Mouse (Mus musculus) G1E (cell line): ENCODE data around the gene Tmub1.

Source experiments
- CTCF ChIP-seq: IDR thresholded peaks from 2 replicates; pipeline ENCODE4 v1.5.1; 2012; ENCODE audit warnings: low read depth, low read length, inconsistent platforms, mixed read lengths
- GATA1 ChIP-seq: IDR thresholded peaks from 2 replicates; pipeline ENCODE4 v1.6.1; 2012; ENCODE audit warnings: borderline replicate concordance, low read length, inconsistent platforms, mixed read lengths
- GATA2 ChIP-seq: IDR thresholded peaks from 2 replicates; pipeline ENCODE4 v1.6.1; 2012; ENCODE audit warnings: low read depth, low read length, inconsistent platforms, borderline replicate concordance
- POLR2AphosphoS5 ChIP-seq: IDR thresholded peaks from 2 replicates; pipeline ENCODE4 v1.6.1; 2012; ENCODE audit warnings: low read depth, low read length, inconsistent platforms; ENCODE audit not compliant: insufficient replicate concordance
- TAL1 ChIP-seq: conservative IDR thresholded peaks from 2 replicates; pipeline ENCODE4 v1.6.1; 2012; ENCODE audit warnings: low read depth, low read length, inconsistent platforms, mixed read lengths

DNA sequence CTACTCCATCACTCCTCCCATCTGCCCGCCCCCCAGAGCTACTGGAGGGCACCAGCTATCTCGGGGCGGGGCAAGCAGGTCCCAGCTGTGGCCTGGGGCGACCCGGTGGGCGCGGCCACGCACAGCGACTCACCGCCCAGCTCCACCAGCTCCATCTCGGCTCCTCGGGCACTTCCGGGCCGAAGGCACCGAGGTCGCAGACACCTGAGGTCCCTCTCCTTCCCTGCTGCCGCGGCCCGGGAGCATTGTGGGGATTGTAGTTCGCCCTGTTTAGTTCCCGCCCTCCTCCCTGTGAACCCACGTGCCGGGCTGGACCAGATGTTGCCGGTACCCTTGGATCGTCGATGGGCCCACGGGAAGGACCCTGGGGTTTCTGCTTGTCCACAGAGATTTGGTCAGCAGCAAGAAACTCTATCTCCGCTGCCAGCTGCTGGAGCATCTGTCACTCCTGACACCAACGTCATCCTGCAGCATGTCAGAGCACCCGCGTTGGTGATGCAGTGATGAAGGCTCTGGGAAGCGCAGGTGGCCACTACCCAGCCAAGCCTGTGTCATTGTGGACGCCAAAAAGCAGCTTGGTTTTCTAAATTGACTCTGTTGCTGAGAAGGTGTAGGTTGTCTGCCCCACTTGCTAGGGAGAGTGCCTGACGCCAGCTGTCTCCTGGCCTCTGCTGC, at the start of gene Tmub1:
- TF ChIP-seq CTCF (no peak), POLR2AphosphoS5 (no peak), GATA1 (no peak), TAL1 (no peak; the same call in 1 of the 2 replicates), GATA2 (no peak)
